Mouse (Mus musculus) thymus, postnatal 10 days (tissue): Measurements from ENCODE around the gene Them7.

ENCODE experiments used
- DNase-seq, 2 experiments: peaks; one replicate each; pipeline ENCODE4 v3.0.0; 2021; ENCODE audit warnings: low spot score in 2 of 2

Them7 gene

DNA sequence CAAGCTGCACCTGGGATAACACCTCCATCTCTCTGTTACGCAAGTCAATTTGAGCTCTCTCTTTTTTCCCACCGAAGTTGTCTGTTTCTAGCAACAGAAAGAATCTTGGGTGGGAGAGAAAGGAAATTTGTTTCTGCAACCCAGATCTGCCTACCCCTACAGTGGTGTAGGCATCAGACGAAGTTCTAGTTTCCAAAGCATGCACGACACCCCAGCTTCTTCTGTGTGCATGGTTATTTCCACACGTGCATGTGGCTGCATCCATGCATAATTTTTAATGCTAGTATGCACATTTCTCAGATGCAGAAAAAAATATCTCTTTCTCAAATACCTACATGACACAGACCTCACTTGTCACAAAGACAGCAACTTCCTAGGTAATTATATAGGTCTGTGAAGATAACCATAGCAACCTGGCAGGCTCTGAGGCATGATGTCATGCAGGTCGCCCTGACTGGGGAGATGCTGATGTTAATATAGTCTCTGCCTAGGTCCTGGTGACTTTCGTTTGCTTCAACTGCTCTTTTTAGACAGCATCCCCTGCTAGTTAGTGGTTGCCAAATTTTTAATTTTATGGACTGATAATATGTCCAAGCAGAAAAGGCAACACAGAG lies 192.0 kb downstream of the Them7 start:
- no peak for DNase-seq

DNA sequence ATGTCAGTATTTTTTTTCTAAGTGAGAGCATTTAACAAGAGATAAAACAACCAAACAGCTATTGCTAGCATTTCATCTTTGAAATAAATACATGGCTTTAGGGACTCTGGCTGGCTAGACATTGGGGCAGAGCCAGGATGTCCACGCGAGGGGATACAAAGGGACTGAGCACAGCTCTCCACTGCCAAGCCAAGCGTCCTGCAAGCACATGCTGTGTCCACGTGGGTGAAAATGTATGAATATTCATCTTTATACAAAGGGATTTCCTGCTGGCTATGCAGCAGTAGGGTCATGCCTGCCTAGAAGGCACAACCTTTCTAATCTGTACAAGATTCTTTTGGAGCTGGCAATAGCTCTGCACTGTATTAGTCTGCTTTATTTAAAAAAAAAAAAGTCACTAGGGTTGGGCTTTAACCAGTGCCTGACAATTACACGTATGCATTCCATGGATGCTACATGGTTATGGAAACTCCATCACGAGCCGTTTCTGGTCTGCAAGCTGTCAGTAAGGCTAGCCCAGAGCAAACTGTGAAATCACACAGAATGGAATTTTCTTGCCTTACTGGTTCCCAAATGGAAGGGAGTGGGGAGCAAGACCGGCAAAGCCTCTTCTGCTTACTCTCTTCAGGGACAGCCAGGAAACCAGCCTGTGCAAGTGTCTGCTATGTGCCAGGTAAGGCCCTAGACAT lies 192.7 kb downstream of the Them7 start:
- no peak for DNase-seq

DNA sequence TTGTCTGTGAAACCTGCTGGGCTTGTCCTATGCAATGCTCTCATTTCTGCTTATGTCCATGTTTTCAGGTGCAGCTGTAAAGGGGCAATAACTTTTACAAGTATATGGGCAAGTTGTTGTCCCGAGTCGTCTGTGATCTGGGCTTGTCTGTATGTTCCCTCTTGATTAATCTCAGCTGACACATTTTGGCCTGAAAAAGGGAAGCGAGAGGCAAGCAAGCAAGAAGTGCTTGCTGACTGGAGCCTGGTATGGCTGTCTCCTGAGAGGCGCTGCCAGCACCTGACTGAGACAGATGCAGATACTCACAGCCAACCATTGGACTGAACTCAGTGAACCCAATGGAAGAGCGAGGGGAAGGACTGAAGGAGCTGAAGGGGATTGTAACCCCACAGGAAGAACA lies 193.5 kb downstream of the Them7 start:
- DNase-seq: no peak

DNA sequence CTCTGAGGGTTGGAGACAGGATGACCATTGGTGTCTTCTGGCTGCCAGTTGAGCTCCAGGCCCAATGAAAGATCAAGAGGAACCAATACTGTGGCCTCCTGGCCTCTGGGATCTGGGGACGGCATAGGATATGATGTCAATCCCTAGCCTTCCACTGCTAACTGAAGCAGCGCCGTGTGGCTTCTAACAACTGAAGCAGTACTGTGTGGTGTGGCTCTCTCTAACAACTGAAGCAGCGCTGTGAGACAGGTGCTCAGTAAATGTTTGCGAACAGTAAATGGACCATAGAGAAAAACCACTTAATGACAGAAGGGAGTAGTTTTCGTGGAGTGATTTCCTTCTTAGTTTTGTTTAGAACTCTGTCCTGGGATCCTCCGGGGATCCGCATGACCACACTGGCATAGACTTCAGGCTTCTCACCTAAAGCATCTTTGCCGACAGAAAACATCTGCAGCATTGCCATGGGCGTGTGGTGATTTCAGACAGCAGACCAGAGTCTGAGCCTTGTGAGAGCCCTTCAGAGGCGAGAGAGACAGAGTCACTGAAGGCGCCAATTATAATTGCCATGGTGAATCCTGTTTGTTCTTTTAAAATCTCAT lies 194.6 kb downstream of the Them7 start:
- DNase-seq: no peak

DNA sequence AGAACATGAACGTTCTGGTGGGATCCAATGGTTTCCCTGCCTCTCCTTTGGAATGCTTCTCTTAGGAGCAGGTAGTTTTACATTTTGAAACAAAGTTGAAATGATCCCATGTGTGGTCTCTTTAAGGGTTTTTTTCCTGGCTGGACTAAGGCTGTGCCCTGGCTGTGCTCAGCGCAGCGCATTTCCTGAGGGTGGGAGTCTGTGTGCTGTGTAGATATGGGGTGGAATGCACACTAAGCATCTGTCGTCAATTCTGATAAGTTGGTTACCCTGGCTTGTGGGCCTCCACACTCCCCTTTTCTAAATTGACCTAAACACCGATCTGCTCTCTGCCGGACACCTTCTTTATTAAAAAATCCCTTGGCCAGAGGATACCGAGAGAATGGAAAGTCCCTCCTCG lies 203.3 kb downstream of the Them7 start:
- DNase-seq: no peak

DNA sequence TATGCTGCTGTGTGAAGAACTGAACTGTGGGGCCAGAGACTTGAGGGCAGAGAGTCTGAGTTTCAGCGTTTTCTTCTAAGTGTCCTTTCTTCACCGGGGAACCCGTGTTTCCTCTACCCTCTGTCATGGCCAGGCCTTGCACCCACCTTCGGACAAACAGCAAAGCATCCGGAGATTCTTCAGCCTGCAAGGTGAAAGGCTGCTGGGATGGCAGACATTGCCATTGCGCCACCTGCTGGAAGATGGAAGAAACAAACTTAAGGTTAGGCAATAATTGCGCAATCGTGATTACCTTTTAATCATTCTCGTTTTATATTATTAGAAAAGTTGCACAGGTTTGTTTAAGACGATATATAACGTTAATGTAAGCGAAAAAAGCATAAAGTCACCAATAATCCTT lies 203.9 kb downstream of the Them7 start:
- DNase-seq: peak; percentile 5 to 58

DNA sequence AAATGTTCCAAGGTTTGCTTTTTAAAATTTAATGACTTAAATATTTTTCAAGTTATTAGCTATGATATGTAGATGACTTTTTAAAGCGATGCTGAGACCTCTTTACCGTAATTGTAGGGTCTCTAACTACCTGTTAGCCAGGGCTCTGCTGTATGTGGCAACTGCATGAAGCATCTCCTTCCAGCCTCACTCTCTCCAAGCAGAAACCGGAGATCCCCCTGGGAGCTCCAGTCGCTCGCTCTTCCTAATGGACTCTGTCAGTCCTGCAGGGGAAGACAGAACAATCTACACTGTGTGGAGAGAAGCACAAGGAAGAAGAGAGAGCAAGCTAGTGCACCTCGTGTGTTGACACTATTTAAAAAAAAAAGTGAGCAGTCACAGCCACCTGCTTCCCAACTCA lies 204.3 kb downstream of the Them7 start:
- no peak for DNase-seq
